Mouse (Mus musculus): ENCODE data around the gene Atp8a2. TPM values are rescaled to one million over a fixed set of nuclear protein-coding genes. Genes with fewer than 3 reads are reported as not detected.

The Atp8a2 gene
- 1.2 TPM for polyA plus RNA-seq (2017; shearing (Covaris generic))

GRCm38 (mm10) chr14:60196884-60197283 is at the start of gene Atp8a2:
TSS of gene Atp8a2 (minus strand) at chr14:60197179.

DNA sequence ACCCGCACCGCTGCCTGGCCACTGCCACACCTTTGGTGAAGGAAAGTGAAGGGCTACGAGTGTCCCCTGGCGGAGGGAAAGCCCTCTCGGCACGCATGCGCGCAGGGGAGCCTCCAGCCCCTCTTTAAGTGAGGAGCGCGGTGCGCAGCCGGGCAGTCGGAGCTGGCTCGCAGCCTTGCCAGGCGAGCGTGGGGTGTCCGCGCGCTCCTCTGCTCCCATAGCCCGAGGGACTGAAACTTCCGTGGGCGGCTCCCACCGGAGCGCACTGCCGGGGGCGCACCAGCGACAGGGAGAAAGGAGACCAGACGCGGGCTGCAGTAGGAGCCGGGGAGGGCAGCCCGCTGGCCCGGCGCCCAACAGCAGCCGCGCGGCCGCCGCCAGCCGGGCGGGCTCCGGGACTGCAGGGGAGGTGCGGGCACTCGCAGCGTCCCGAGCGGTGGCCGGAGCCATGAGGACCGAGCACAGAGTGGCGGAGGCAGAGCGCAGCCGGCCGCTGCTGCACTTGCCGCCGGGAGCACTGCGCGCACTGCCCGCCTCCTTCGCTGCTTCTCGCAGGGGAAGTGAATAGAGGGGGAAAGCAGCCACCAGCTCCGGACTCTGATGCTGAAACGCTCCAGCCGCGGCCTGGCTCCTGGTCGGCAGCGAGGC is 571.7 kb downstream of the Atp8a2 start, which contains the start of gene Shisa2:
Gene Shisa2 (plus strand): TSS at position 151 of the 648 bp plus-strand sequence.

GRCm38 (mm10) chr14:59597398-59598259 is 599.4 kb downstream of the Atp8a2 start, which contains the start of gene Cdadc1:
TSS of gene Cdadc1 (minus strand) at chr14:59597959.

Other genes starting within 250 kb of the Atp8a2 start
- gene Nupl1, start 54.3 kb upstream of the Atp8a2 start, polyA plus RNA-seq (2017; shearing (Covaris generic)): not detected
- gene Gm49336, start 54.3 kb upstream of the Atp8a2 start, polyA plus RNA-seq (2017; shearing (Covaris generic)): 62.9 TPM
- 82.8 TPM for gene Mtmr6, start 68.0 kb upstream of the Atp8a2 start, polyA plus RNA-seq (2017; shearing (Covaris generic))
- gene Amer2, start 176.1 kb upstream of the Atp8a2 start, polyA plus RNA-seq (2017; shearing (Covaris generic)): not detected